Mouse (Mus musculus): Measurements from ENCODE around the gene Tmx2.
"Not testable (repeated sequence)": the region's sequence is repeated elsewhere in the genome, so short reads cannot be mapped to it uniquely, and the experiment has no call there.

The Tmx2 gene

GRCm38 (mm10) chr2:84679016-84679415 is at the start of gene Tmx2:
Tmx2 (minus strand) TSS chr2:84679140.
- peak in 1 of 2 experiments; percentile 54 for DNase-seq (ENCODE audit: inconsistent age in 2 of 2, low spot score in 1 of 2)

- DNase-seq (ENCODE audit: inconsistent age in 2 of 2, low spot score in 1 of 2), result not testable (repeated sequence)
Observed at GRCm38 (mm10) chr2:84728191-84728590, 49.3 kb upstream of the Tmx2 start.

- DNase-seq (ENCODE audit: inconsistent age in 2 of 2, low spot score in 1 of 2), result peak; percentile 97 to 98
Observed at GRCm38 (mm10) chr2:84727172-84727858, 48.4 kb upstream of the Tmx2 start, which contains the start of gene Clp1. Clp1 (minus strand) TSS chr2:84727350.

- peak in 1 of 2 experiments; percentile 52 for DNase-seq (ENCODE audit: inconsistent age in 2 of 2, low spot score in 1 of 2)
Observed at GRCm38 (mm10) chr2:84726716-84727115, 47.8 kb upstream of the Tmx2 start.

- peak in 1 of 2 experiments; percentile 52 for DNase-seq (ENCODE audit: inconsistent age in 2 of 2, low spot score in 1 of 2)
Observed at GRCm38 (mm10) chr2:84725770-84726169, 46.8 kb upstream of the Tmx2 start.

- DNase-seq (ENCODE audit: inconsistent age in 2 of 2, low spot score in 1 of 2), result no peak
Observed at GRCm38 (mm10) chr2:84723856-84724255, 44.9 kb upstream of the Tmx2 start.

- no peak for DNase-seq (ENCODE audit: inconsistent age in 2 of 2, low spot score in 1 of 2)
Observed at GRCm38 (mm10) chr2:84721182-84721581, 42.2 kb upstream of the Tmx2 start.

GRCm38 (mm10) chr2:84720718-84721117 is 41.8 kb upstream of the Tmx2 start:
- DNase-seq (ENCODE audit: inconsistent age in 2 of 2, low spot score in 1 of 2), result no peak

GRCm38 (mm10) chr2:84717357-84717756 is 38.4 kb upstream of the Tmx2 start:
- peak in 1 of 2 experiments; percentile 55 for DNase-seq (ENCODE audit: inconsistent age in 2 of 2, low spot score in 1 of 2)

GRCm38 (mm10) chr2:84716423-84717355 is 37.7 kb upstream of the Tmx2 start:
- peak in 1 of 2 experiments; percentile 78 for DNase-seq (ENCODE audit: inconsistent age in 2 of 2, low spot score in 1 of 2)

GRCm38 (mm10) chr2:84715562-84716361 is 36.8 kb upstream of the Tmx2 start:
- peak; percentile 81 to 94 for DNase-seq (ENCODE audit: inconsistent age in 2 of 2, low spot score in 1 of 2)

- DNase-seq (ENCODE audit: inconsistent age in 2 of 2, low spot score in 1 of 2), result peak; percentile 99 to 100
Observed at GRCm38 (mm10) chr2:84714811-84715561, 36.0 kb upstream of the Tmx2 start, which contains the start of gene Zdhhc5. Zdhhc5 (minus strand) TSS chr2:84715180.

- DNase-seq (ENCODE audit: inconsistent age in 2 of 2, low spot score in 1 of 2), result no peak
Observed at GRCm38 (mm10) chr2:84714422-84714810, 35.5 kb upstream of the Tmx2 start.

GRCm38 (mm10) chr2:84711898-84712297 is 33.0 kb upstream of the Tmx2 start:
- no peak for DNase-seq (ENCODE audit: inconsistent age in 2 of 2, low spot score in 1 of 2)

GRCm38 (mm10) chr2:84707523-84707922 is 28.6 kb upstream of the Tmx2 start:
- no peak for DNase-seq (ENCODE audit: inconsistent age in 2 of 2, low spot score in 1 of 2)

- DNase-seq (ENCODE audit: inconsistent age in 2 of 2, low spot score in 1 of 2), result no peak
Observed at GRCm38 (mm10) chr2:84705295-84705694, 26.4 kb upstream of the Tmx2 start.

GRCm38 (mm10) chr2:84704329-84704728 is 25.4 kb upstream of the Tmx2 start:
- no peak for DNase-seq (ENCODE audit: inconsistent age in 2 of 2, low spot score in 1 of 2)

- DNase-seq (ENCODE audit: inconsistent age in 2 of 2, low spot score in 1 of 2), result no peak
Observed at GRCm38 (mm10) chr2:84703497-84703896, 24.6 kb upstream of the Tmx2 start.

GRCm38 (mm10) chr2:84695007-84695695 is 16.2 kb upstream of the Tmx2 start:
- no peak for DNase-seq (ENCODE audit: inconsistent age in 2 of 2, low spot score in 1 of 2)

GRCm38 (mm10) chr2:84690050-84690449 is 11.1 kb upstream of the Tmx2 start:
- DNase-seq (ENCODE audit: inconsistent age in 2 of 2, low spot score in 1 of 2), result no peak

Data from adrenal gland, adult (tissue).